Mouse (Mus musculus): ENCODE results near the gene Cdr2l. TPM values are rescaled to one million over a fixed set of nuclear protein-coding genes. Genes with fewer than 3 reads are reported as not detected.

Cdr2l gene
- polyA plus RNA-seq, 1 experiment from 2014 or later, result 28.6 TPM

DNA sequence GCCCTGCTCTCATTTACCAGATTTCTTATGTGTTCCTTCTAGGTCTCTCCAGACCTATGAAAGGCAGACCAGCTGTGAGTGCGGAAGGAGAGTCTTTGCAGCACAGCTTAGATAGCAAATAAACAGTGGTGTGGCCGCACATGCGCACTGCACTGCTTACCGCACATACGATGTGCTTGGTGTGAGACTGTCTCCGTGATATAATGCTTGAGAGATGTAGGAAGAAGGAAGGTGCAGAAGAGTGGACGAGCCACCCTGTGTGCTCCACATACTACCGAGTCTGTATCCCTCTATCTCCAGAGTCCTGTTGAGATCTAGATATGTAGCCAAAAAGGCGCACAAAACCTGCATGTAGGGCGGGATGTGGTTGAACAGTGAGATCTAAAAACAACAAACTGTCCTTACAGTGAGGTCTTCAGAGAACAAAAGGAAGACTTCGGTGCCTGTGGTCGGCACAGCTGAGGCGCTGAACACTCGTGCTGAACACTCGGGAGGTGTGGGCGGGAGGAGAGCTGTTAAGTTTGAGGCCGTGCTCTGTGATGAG lies 25.2 kb downstream of the Cdr2l start:
- no peak for ATAC-seq (ENCODE audit: low read depth)
- no peak overlapping the region for H3K9ac ChIP-seq (replicated peaks; ENCODE audit: low read depth, low read length)
- H3K9me3 ChIP-seq (ENCODE audit: control insufficient read depth, low read length), result no peaks in the 10 kb centered on the region

DNA sequence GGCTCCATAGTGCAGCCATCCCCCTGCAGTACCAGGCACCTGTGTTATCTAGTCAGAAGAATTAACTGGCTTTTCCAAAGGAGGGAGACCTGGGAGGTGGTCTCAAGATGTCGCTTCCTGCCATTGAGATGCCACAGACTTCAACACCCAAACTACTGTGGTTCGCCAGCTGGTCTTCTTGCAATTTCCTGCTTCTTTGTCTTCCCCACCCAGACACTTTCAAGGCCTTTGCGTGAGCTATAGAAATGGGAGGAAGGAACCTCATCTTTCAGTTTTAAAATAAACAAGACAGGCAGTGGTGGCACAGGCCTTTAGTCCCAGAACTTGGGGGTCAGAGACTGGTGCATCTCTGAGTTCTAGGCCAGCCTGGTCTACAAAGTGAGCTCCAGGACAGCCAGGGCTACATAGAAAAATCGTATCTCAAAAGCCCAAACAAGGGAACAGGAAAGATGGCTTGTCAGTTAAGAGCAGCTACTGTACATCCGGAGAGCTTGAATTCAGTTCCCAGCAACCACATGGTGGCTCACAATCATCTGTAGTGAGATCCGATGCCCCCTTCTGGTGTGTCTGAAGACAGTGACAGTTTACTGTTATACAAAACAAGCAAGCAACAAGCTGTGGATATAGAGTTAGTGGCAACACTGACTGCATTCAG lies 26.7 kb downstream of the Cdr2l start:
- Histone ChIP-seq H3K27ac (ENCODE audit: low read depth, low read length) (no peak overlapping the region), H3K9me3 (ENCODE audit: control insufficient read depth, low read length) (no peaks in the 10 kb centered on the region), H3K4me3 (ENCODE audit: low read depth, low read length) (no peak overlapping the region), H3K4me2 (ENCODE audit: low read depth, low read length) (no peak overlapping the region), H3K36me3 (ENCODE audit: control insufficient read depth, insufficient read depth, low read length) (peaks cover 16% of the 10 kb centered on the region), H3K9ac (replicated peaks; ENCODE audit: low read depth, low read length) (no peak overlapping the region), H3K4me1 (ENCODE audit: control insufficient read depth, insufficient read depth, low read length) (peaks cover 15% of the 10 kb centered on the region), H3K27me3 (ENCODE audit: control insufficient read depth, insufficient read depth, low read length) (no peaks in the 10 kb centered on the region)
- WGBS, result 78% methylated on average over 6 of the region's 6 CpGs
- ATAC-seq (ENCODE audit: low read depth), result no peak

More for the DNA sequence above, 25.2 kb downstream of the Cdr2l start:
- H3K4me1 ChIP-seq (ENCODE audit: control insufficient read depth, insufficient read depth, low read length), result peaks cover 12% of the 10 kb centered on the region
- H3K27ac ChIP-seq (ENCODE audit: low read depth, low read length), result no peak overlapping the region
- H3K27me3 ChIP-seq (ENCODE audit: control insufficient read depth, insufficient read depth, low read length), result no peaks in the 10 kb centered on the region
- peaks cover 16% of the 10 kb centered on the region for H3K36me3 ChIP-seq (ENCODE audit: control insufficient read depth, insufficient read depth, low read length)
- no peak overlapping the region for H3K4me2 ChIP-seq (ENCODE audit: low read depth, low read length)
- WGBS, result 93% methylated on average over 17 of the region's 17 CpGs
- no peak overlapping the region for H3K4me3 ChIP-seq (ENCODE audit: low read depth, low read length)

DNA sequence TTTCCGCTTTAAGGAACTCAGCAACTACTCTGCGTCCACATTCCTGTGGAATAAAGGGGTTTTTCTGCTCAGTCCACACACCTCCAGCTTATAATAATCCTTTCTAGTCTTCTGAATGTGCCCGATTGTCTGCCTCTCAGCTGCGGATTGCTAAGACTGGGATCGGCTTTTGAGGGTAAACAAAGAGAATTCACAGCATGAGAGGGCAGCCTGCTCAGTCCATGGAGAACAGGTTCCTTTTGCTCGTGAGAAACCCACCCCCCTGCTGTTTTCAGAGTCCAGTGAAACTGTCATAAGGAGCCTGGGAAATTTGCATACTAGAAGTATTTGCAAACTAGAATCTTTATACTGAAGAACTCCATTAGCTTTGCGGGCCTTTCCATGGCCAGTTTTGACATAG lies 27.8 kb downstream of the Cdr2l start:
- no peak overlapping the region for H3K9ac ChIP-seq (replicated peaks; ENCODE audit: low read depth, low read length)
- no peak for ATAC-seq (ENCODE audit: low read depth)
- H3K4me2 ChIP-seq (ENCODE audit: low read depth, low read length), result no peak overlapping the region
- H3K4me1 ChIP-seq (ENCODE audit: control insufficient read depth, insufficient read depth, low read length), result peaks cover 17% of the 10 kb centered on the region
- H3K4me3 ChIP-seq (ENCODE audit: low read depth, low read length), result no peak overlapping the region
- H3K9me3 ChIP-seq (ENCODE audit: control insufficient read depth, low read length), result no peaks in the 10 kb centered on the region
- no peak overlapping the region; the same call in 1 of the 2 replicates for H3K27ac ChIP-seq (ENCODE audit: low read depth, low read length)
- 38% methylated on average over 7 of the region's 7 CpGs for WGBS
- H3K27me3 ChIP-seq (ENCODE audit: control insufficient read depth, insufficient read depth, low read length), result no peaks in the 10 kb centered on the region
- peaks cover 16% of the 10 kb centered on the region for H3K36me3 ChIP-seq (ENCODE audit: control insufficient read depth, insufficient read depth, low read length)

DNA sequence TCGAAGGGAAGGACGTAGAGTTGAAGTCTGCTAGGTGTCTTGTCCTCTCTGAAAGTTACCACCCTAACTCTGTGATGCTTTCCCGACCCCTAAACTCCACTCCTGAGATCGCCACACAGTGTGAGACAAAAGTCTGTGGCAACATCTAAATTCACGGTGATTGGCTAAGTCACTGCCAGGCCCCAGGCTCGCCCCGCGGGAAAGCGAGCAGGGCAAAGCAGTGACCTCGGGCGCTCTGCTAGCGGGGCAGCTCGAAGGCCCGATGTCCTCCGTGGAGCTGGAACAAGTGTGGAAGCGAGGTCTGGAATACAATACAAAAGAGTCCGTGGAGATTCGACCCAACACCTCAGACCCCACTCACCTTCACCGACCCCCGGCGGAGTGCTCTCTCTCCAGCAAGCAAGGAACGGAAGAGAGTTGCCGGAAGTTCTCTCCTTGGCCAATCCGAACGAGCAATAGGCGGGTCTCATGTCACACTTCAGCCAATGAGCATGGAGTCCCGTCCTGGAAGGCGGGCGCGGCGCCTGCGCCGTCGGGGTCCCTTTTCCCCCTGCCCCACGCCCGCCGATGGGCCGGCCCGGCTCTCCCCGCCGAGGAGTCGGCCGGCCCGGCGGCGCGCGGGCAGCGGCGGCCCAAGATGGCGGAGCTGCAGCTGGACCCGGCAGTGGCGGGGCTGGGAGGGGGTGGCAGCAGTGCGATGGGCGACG lies 38.0 kb downstream of the Cdr2l start, which contains the start of the genes Atp5h and Kctd2:
Gene Atp5h, minus strand, starts transcription at position 432 of the 707 bp plus-strand sequence.
Gene Kctd2, plus strand, starts transcription at position 598 of the 707 bp plus-strand sequence.
- peak within 1 kb of the TSS; percentile 96 for H3K4me2 ChIP-seq (ENCODE audit: low read depth, low read length)
- ATAC-seq (ENCODE audit: low read depth), result peak; percentile 98
- WGBS, result under 1% methylated on average over 49 of the region's 56 CpGs

DNA sequence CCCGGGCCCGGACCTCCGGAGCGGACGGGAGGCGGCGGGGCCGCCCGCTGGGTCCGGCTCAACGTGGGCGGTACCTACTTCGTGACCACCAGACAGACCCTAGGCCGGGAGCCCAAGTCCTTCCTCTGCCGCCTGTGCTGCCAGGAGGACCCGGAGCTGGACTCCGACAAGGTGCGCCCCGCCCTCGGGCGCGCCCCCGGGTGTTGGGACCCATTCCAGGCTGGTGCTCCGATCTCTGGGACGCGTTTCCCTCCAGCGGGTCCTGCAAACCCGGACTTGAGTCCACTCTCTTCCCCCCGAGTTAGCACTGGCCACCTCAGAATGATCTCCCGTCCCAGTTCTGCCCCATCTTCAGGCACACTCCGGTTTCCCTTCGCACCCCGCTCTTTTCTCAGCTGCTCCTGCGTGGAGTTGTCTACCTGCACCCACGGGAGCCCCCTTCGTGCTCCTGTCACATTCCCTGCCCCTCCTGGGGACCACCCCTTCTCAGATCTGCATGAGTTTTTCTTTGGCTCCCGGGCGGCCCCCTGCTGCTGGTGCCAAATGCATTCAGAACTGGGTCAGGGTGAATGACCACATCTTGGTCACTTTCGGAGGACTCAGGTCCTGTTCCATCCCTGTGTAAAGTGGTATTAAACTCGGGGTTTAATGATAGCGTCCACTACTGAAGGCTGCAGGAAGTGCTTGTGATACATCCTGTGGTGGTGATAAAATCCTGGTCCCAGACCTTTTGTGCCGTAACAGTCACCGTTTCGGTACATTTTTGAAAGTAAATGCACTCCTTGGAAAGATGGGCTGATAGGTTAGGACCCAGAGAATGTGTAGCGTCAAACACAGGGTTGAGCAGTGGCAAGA lies 38.8 kb downstream of the Cdr2l start:
- Histone ChIP-seq H3K4me1 (ENCODE audit: control insufficient read depth, insufficient read depth, low read length) (peaks cover 23% of the 10 kb centered on the region), H3K27ac (ENCODE audit: low read depth, low read length) (peak overlapping the region; percentile 83), H3K36me3 (ENCODE audit: control insufficient read depth, insufficient read depth, low read length) (peaks cover 20% of the 10 kb centered on the region; the same call in 1 of the 2 replicates), H3K9ac (replicated peaks; ENCODE audit: low read depth, low read length) (peak overlapping the region; percentile 97), H3K4me3 (ENCODE audit: low read depth, low read length) (peak overlapping the region; percentile 93), H3K27me3 (ENCODE audit: control insufficient read depth, insufficient read depth, low read length) (no peaks in the 10 kb centered on the region), H3K9me3 (ENCODE audit: control insufficient read depth, low read length) (no peaks in the 10 kb centered on the region), H3K4me2 (ENCODE audit: low read depth, low read length) (peak overlapping the region; percentile 96)
- ATAC-seq (ENCODE audit: low read depth), result peak; percentile 65
- under 1% methylated on average over 38 of the region's 45 CpGs for WGBS

More for the DNA sequence above, 38.0 kb downstream of the Cdr2l start, which contains the start of the genes Atp5h and Kctd2:
- peak within 1 kb of the TSS; percentile 97 for H3K9ac ChIP-seq (replicated peaks; ENCODE audit: low read depth, low read length)
- peaks cover 23% of the 10 kb centered on the region for H3K4me1 ChIP-seq (ENCODE audit: control insufficient read depth, insufficient read depth, low read length)
- peak within 1 kb of the TSS; percentile 83 for H3K27ac ChIP-seq (ENCODE audit: low read depth, low read length)
- no peaks in the 10 kb centered on the region for H3K27me3 ChIP-seq (ENCODE audit: control insufficient read depth, insufficient read depth, low read length)
- H3K9me3 ChIP-seq (ENCODE audit: control insufficient read depth, low read length), result no peaks in the 10 kb centered on the region
- peak within 1 kb of the TSS; percentile 93 for H3K4me3 ChIP-seq (ENCODE audit: low read depth, low read length)
- peaks cover 17% of the 10 kb centered on the region; the same call in 1 of the 2 replicates for H3K36me3 ChIP-seq (ENCODE audit: control insufficient read depth, insufficient read depth, low read length)

DNA sequence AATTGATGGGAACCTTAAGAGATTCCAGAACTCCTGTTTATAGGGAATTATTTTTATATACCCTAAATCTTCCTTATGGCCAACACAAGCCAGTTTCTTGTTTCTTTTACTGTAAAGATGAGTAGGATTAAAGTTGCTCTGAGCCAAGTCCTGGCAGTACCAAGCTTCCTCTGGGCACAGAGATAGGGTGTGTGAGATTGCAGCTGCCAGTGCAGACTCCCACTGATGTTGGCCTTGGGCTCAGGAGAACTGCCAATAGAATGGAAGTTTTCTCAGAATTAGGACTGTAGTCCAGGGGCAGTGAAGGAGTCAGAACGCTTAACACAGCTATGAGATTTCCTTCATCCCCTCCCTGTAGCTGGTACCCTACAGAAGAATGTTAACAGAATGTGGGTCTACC lies 39.6 kb downstream of the Cdr2l start:
- Histone ChIP-seq H3K27me3 (ENCODE audit: control insufficient read depth, insufficient read depth, low read length) (no peaks in the 10 kb centered on the region), H3K36me3 (ENCODE audit: control insufficient read depth, insufficient read depth, low read length) (peaks cover 20% of the 10 kb centered on the region; the same call in 1 of the 2 replicates), H3K4me1 (ENCODE audit: control insufficient read depth, insufficient read depth, low read length) (peaks cover 23% of the 10 kb centered on the region), H3K9ac (replicated peaks; ENCODE audit: low read depth, low read length) (no peak overlapping the region; the same call in 1 of the 2 replicates), H3K4me2 (ENCODE audit: low read depth, low read length) (peak overlapping the region; percentile 96), H3K9me3 (ENCODE audit: control insufficient read depth, low read length) (no peaks in the 10 kb centered on the region), H3K4me3 (ENCODE audit: low read depth, low read length) (peak overlapping the region; percentile 93), H3K27ac (ENCODE audit: low read depth, low read length) (no peak overlapping the region)
- no peak for ATAC-seq (ENCODE audit: low read depth)
- WGBS, result 83% methylated on average over 1 of the region's 1 CpGs

DNA sequence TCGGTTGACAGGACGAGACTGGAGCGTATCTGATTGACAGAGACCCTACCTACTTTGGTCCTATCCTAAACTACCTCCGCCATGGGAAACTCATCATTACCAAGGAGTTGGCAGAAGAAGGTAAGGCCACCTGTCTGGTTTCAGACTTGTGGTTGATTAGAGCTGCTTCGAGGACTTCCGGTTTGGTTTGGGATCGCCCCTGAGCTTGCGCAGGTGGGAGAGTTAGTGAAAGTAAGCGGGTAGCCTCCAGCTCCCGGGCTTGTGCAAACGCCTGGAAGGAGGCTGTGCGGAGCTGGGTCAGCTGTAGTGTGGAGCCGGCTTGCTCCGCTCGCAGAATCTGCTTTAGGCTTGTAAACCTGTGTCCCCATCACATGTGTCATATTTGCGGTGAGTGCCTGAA lies 40.3 kb downstream of the Cdr2l start:
- WGBS, result 92% methylated on average over 16 of the region's 16 CpGs
- Histone ChIP-seq H3K4me2 (ENCODE audit: low read depth, low read length) (no peak overlapping the region), H3K27ac (ENCODE audit: low read depth, low read length) (no peak overlapping the region), H3K4me3 (ENCODE audit: low read depth, low read length) (no peak overlapping the region), H3K4me1 (ENCODE audit: control insufficient read depth, insufficient read depth, low read length) (peaks cover 23% of the 10 kb centered on the region), H3K9ac (replicated peaks; ENCODE audit: low read depth, low read length) (no peak overlapping the region), H3K36me3 (ENCODE audit: control insufficient read depth, insufficient read depth, low read length) (peaks cover 22% of the 10 kb centered on the region; the same call in 1 of the 2 replicates), H3K9me3 (ENCODE audit: control insufficient read depth, low read length) (no peaks in the 10 kb centered on the region), H3K27me3 (ENCODE audit: control insufficient read depth, insufficient read depth, low read length) (no peaks in the 10 kb centered on the region)
- no peak for ATAC-seq (ENCODE audit: low read depth)

DNA sequence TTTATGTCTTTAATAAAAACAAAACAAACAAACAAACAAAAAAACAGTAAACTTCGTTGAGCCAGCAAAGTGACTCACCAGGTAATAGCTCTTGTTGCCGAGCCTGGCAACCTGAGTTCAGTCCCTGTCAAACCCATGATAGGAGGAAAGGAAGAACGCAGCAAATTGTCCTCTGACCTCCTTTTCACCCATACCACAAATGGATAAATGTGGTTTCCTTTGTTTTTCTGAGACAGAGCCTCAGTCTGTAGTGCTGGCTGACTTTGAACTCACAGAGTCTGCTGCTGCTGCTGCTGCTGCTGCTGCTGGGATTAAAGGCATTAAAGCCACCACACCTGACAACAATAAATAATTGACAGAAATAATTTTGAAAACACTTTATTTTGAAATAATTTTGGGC lies 41.4 kb downstream of the Cdr2l start:
- no peak overlapping the region for H3K4me2 ChIP-seq (ENCODE audit: low read depth, low read length)
- H3K27me3 ChIP-seq (ENCODE audit: control insufficient read depth, insufficient read depth, low read length), result no peaks in the 10 kb centered on the region
- no peaks in the 10 kb centered on the region for H3K9me3 ChIP-seq (ENCODE audit: control insufficient read depth, low read length)
- H3K4me3 ChIP-seq (ENCODE audit: low read depth, low read length), result no peak overlapping the region
- H3K27ac ChIP-seq (ENCODE audit: low read depth, low read length), result no peak overlapping the region
- ATAC-seq (ENCODE audit: low read depth), result no peak
- peaks cover 22% of the 10 kb centered on the region; the same call in 1 of the 2 replicates for H3K36me3 ChIP-seq (ENCODE audit: control insufficient read depth, insufficient read depth, low read length)
- WGBS, result 83% methylated on average over 3 of the region's 3 CpGs
- peaks cover 23% of the 10 kb centered on the region for H3K4me1 ChIP-seq (ENCODE audit: control insufficient read depth, insufficient read depth, low read length)
- no peak overlapping the region for H3K9ac ChIP-seq (replicated peaks; ENCODE audit: low read depth, low read length)
